Mouse (Mus musculus): ENCODE data around the gene Olfr402. TPM values are rescaled to one million over a fixed set of nuclear protein-coding genes. Genes with fewer than 3 reads are reported as not detected.

Gene Olfr402
- polyA plus RNA-seq, 1 experiment from 2014 or later = not detected

Other genes with a start within 250 kb of the Olfr402 start
- not detected in 2 replicates for gene Olfr395, start 244.2 kb upstream of the Olfr402 start, polyA plus RNA-seq (2015; fragmentation: Nextera tagmentation; extraction: Ambion mirVana)
- gene Olfr23, start 216.9 kb upstream of the Olfr402 start, polyA plus RNA-seq (2015; fragmentation: Nextera tagmentation; extraction: Ambion mirVana) = not detected in 2 replicates
- not detected in 2 replicates for gene Olfr397, start 192.7 kb upstream of the Olfr402 start, polyA plus RNA-seq (2015; fragmentation: Nextera tagmentation; extraction: Ambion mirVana)
- not detected in 2 replicates for gene Olfr398, start 163.1 kb upstream of the Olfr402 start, polyA plus RNA-seq (2015; fragmentation: Nextera tagmentation; extraction: Ambion mirVana)
- not detected in 2 replicates for gene Olfr139, start 97.0 kb upstream of the Olfr402 start, polyA plus RNA-seq (2015; fragmentation: Nextera tagmentation; extraction: Ambion mirVana)
- not detected in 2 replicates for gene Olfr399, start 96.9 kb upstream of the Olfr402 start, polyA plus RNA-seq (2015; fragmentation: Nextera tagmentation; extraction: Ambion mirVana)
- not detected in 2 replicates for gene Zfp616, start 83.6 kb upstream of the Olfr402 start, polyA plus RNA-seq (2015; fragmentation: Nextera tagmentation; extraction: Ambion mirVana)
- not detected in 2 replicates for gene Olfr401, start 39.8 kb upstream of the Olfr402 start, polyA plus RNA-seq (2015; fragmentation: Nextera tagmentation; extraction: Ambion mirVana)
- not detected in 2 replicates for gene Olfr403, start 32.7 kb downstream of the Olfr402 start, polyA plus RNA-seq (2015; fragmentation: Nextera tagmentation; extraction: Ambion mirVana)
- gene Olfr43, start 57.9 kb downstream of the Olfr402 start, polyA plus RNA-seq (2015; fragmentation: Nextera tagmentation; extraction: Ambion mirVana) = not detected in 2 replicates
- not detected in 2 replicates for gene Olfr406, start 106.3 kb downstream of the Olfr402 start, polyA plus RNA-seq (2015; fragmentation: Nextera tagmentation; extraction: Ambion mirVana)
- gene Olfr59, start 130.2 kb downstream of the Olfr402 start, polyA plus RNA-seq (2015; fragmentation: Nextera tagmentation; extraction: Ambion mirVana) = not detected in 2 replicates
- gene Olfr410, start 184.5 kb downstream of the Olfr402 start, polyA plus RNA-seq (2015; fragmentation: Nextera tagmentation; extraction: Ambion mirVana) = not detected in 2 replicates
- not detected in 2 replicates for gene Olfr411, start 199.1 kb downstream of the Olfr402 start, polyA plus RNA-seq (2015; fragmentation: Nextera tagmentation; extraction: Ambion mirVana)
- not detected in 2 replicates for gene Olfr412, start 208.5 kb downstream of the Olfr402 start, polyA plus RNA-seq (2015; fragmentation: Nextera tagmentation; extraction: Ambion mirVana)

Measured in stomach, embryonic 16.5 days (tissue).